Mouse (Mus musculus) heart, embryonic 15.5 days (tissue): ENCODE measurements at regions not wholly inside any gene's neighbourhood (a gene's known extent, or its start where the extent isn't known, plus 50 kb on each side); places are given as distances from the start of the nearest gene placed in this dataset.
"Not testable (repeated sequence)": the region's sequence is repeated elsewhere in the genome, so short reads cannot be mapped to it uniquely, and the experiment has no call there.

Experiments used
- ATAC-seq: fragments of 200-750 bp; cut with Nextera tagmentation; replicated peaks from 2 replicates; pipeline ENCODE4 v1.8.0; 2017; ENCODE audit warnings: low read depth, moderate TSS enrichment; ENCODE audit not compliant: insufficient number of reproducible peaks, insufficient read depth, low FRiP score
- H3K27ac ChIP-seq: fragments of 300-500 bp; sonication (generic); 2 replicates; pipeline ENCODE4 v1.5.1; 2015; ENCODE audit warnings: mild to moderate bottlenecking, inconsistent platforms
- H3K27me3 ChIP-seq: fragments of 300-500 bp; sonication (generic); 2 replicates; pipeline ENCODE4 v1.6.1; 2015; ENCODE audit warnings: inconsistent platforms
- H3K36me3 ChIP-seq: fragments of 300-500 bp; sonication (generic); 2 replicates; pipeline ENCODE4 v1.6.1; 2015; ENCODE audit warnings: mild to moderate bottlenecking, inconsistent platforms
- H3K4me1 ChIP-seq: fragments of 300-500 bp; sonication (generic); replicated peaks from 2 replicates; pipeline ENCODE4 v1.6.1; 2015; ENCODE audit warnings: inconsistent platforms
- H3K4me2 ChIP-seq: fragments of 300-500 bp; sonication (generic); 2 replicates; pipeline ENCODE4 v1.6.1; 2015; ENCODE audit warnings: inconsistent platforms, mild to moderate bottlenecking, moderate library complexity
- H3K4me3 ChIP-seq: fragments of 300-500 bp; sonication (generic); 2 replicates; pipeline ENCODE4 v1.5.1; 2015; ENCODE audit warnings: mild to moderate bottlenecking, inconsistent platforms
- H3K9ac ChIP-seq: fragments of 300-500 bp; sonication (generic); 2 replicates; pipeline ENCODE4 v1.6.1; 2015; ENCODE audit warnings: mild to moderate bottlenecking, inconsistent platforms
- H3K9me3 ChIP-seq: fragments of 300-500 bp; sonication (generic); replicated peaks from 2 replicates; pipeline ENCODE4 v1.6.1; 2016; ENCODE audit warnings: inconsistent platforms
- WGBS: fragments of 180-500 bp; shearing (Covaris S2); methylation state at CpG from one replicate; pipeline ENCODE4 v1.1.7; 2015; ENCODE audit warnings: mixed read lengths; 5-methylcytosine and 5-hydroxymethylcytosine counted together

DNA sequence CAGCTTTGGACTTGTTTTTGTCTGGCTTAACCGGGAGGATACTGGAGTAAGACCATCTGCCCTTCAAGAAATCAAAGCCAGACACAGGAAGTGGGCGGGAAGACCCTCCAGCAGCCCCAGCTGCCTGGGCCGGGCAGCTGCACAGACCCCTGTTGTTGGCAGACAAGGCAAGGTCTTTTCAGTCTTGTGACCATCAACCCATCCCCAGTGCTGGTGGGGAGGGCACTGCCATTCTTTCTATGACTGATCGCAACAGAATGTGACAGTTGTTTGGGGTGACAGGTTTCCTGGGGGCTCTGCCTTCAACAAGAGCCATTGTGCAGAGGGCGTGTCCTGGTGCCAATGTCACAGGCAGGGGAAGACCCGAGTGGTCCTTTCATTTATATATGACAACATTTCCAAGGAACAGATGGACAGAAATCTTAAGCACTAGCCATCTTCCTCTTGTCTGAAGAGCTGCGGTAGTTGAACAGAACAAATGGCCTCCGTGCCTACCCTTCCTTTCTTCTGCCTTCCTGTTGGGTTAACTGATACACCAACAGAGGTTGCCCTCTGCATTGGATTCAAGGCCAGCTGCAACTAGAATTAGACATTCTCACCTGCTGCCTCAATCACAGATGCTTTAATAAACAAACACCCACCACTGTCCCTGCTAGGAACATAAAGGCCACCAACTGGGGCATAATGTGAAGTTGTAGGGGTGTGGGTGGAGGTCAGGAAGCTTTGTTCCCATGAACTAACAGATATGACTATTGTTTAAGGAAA lies 217.0 kb upstream of the Btg1 start:
- no peak overlapping the region for H3K4me3 ChIP-seq
- H3K27me3 ChIP-seq: no peaks in the 10 kb centered on the region
- H3K27ac ChIP-seq: no peak overlapping the region
- ATAC-seq: no peak
- no peaks in the 10 kb centered on the region for H3K4me1 ChIP-seq
- H3K4me2 ChIP-seq: no peak overlapping the region
- H3K9ac ChIP-seq: no peak overlapping the region
- no peaks in the 10 kb centered on the region for H3K36me3 ChIP-seq
- no peaks in the 10 kb centered on the region for H3K9me3 ChIP-seq
- 64% methylated on average over 8 of the region's 8 CpGs for WGBS

GRCm38 (mm10) chr10:96400793-96401192 lies 216.0 kb upstream of the Btg1 start:
- H3K27me3 ChIP-seq: no peaks in the 10 kb centered on the region
- no peak overlapping the region for H3K27ac ChIP-seq
- 73% methylated on average over 6 of the region's 6 CpGs for WGBS
- H3K4me1 ChIP-seq: no peaks in the 10 kb centered on the region
- H3K9me3 ChIP-seq: no peaks in the 10 kb centered on the region
- no peak for ATAC-seq
- H3K4me2 ChIP-seq: no peak overlapping the region
- no peak overlapping the region for H3K4me3 ChIP-seq
- no peak overlapping the region for H3K9ac ChIP-seq
- no peaks in the 10 kb centered on the region for H3K36me3 ChIP-seq

GRCm38 (mm10) chr10:96406306-96406705 lies 210.5 kb upstream of the Btg1 start:
- Histone ChIP-seq H3K4me3 (no peak overlapping the region), H3K27ac (no peak overlapping the region), H3K36me3 (no peaks in the 10 kb centered on the region), H3K9ac (no peak overlapping the region), H3K4me2 (no peak overlapping the region), H3K27me3 (no peaks in the 10 kb centered on the region), H3K9me3 (no peaks in the 10 kb centered on the region), H3K4me1 (no peaks in the 10 kb centered on the region)
- 77% methylated on average over 5 of the region's 5 CpGs for WGBS
- ATAC-seq: no peak

DNA sequence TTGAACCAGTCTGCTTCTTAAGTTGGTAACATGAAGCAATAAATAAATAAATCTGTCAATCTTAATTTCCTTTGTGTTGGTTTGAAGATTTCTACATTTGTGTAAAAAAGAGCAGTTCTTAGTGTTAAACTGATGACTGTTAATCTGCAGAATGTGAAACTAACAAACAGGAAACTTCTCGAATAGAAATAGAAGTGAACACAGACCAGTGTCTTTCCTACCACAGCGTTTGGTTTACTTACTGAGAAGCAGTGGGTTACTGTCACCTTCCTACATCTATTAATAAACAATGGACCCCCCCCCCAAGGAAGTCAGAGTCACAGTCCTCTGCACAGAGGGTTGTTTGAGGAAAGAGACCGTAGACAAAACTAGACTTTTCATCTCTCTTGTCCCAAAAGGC lies 209.0 kb upstream of the Btg1 start:
- no peaks in the 10 kb centered on the region for H3K4me1 ChIP-seq
- no peaks in the 10 kb centered on the region for H3K9me3 ChIP-seq
- H3K9ac ChIP-seq: no peak overlapping the region
- no peak for ATAC-seq
- H3K27me3 ChIP-seq: no peaks in the 10 kb centered on the region
- H3K4me2 ChIP-seq: no peak overlapping the region
- 56% methylated on average over 3 of the region's 3 CpGs for WGBS
- no peak overlapping the region for H3K27ac ChIP-seq
- H3K36me3 ChIP-seq: no peaks in the 10 kb centered on the region
- H3K4me3 ChIP-seq: no peak overlapping the region

GRCm38 (mm10) chr10:96408250-96408649 lies 208.6 kb upstream of the Btg1 start:
- Histone ChIP-seq H3K4me1 (no peaks in the 10 kb centered on the region), H3K27ac (no peak overlapping the region), H3K9ac (no peak overlapping the region), H3K36me3 (no peaks in the 10 kb centered on the region), H3K27me3 (no peaks in the 10 kb centered on the region), H3K9me3 (no peaks in the 10 kb centered on the region), H3K4me2 (no peak overlapping the region), H3K4me3 (no peak overlapping the region)
- no peak for ATAC-seq
- WGBS: 45% methylated on average over 2 of the region's 2 CpGs

GRCm38 (mm10) chr10:96410028-96410427 lies 206.8 kb upstream of the Btg1 start:
- Histone ChIP-seq H3K9me3 (no peaks in the 10 kb centered on the region), H3K36me3 (no peaks in the 10 kb centered on the region), H3K9ac (no peak overlapping the region), H3K4me3 (no peak overlapping the region), H3K27me3 (no peaks in the 10 kb centered on the region), H3K4me1 (no peaks in the 10 kb centered on the region), H3K27ac (no peak overlapping the region), H3K4me2 (no peak overlapping the region)
- 83% methylated on average over 6 of the region's 6 CpGs for WGBS
- no peak for ATAC-seq

- no peaks in the 10 kb centered on the region for H3K9me3 ChIP-seq
- ATAC-seq: no peak
- no peak overlapping the region for H3K9ac ChIP-seq
- no peak overlapping the region for H3K4me2 ChIP-seq
- no peaks in the 10 kb centered on the region for H3K36me3 ChIP-seq
- no peak overlapping the region for H3K27ac ChIP-seq
- no peaks in the 10 kb centered on the region for H3K4me1 ChIP-seq
- H3K4me3 ChIP-seq: no peak overlapping the region
- H3K27me3 ChIP-seq: no peaks in the 10 kb centered on the region
- 88% methylated on average over 11 of the region's 11 CpGs for WGBS
Observed at GRCm38 (mm10) chr10:96414807-96415206, 202.0 kb upstream of the Btg1 start.

DNA sequence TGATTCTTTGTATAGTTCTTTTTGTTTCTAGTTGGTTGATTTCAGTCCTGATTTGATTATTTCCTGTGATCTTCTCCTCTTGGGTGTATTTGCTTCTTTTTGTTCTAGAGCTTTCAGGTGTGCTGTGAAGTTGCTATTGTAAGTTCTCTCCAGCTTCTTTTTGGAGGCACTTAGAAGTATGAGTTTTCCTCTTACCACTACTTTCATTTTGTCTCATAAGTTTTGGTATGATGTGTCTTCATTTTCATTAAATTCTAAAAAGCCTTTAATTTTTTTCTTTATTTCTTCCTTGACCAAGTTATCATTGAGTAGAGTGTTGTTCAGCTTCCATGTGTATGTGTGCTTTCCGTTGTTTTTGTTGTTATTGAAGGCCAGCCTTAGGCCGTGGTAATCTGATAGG lies 195.3 kb upstream of the Btg1 start:
- WGBS: 86% methylated on average over 2 of the region's 2 CpGs
- H3K9ac ChIP-seq, H3K4me1 ChIP-seq: not testable (repeated sequence)

DNA sequence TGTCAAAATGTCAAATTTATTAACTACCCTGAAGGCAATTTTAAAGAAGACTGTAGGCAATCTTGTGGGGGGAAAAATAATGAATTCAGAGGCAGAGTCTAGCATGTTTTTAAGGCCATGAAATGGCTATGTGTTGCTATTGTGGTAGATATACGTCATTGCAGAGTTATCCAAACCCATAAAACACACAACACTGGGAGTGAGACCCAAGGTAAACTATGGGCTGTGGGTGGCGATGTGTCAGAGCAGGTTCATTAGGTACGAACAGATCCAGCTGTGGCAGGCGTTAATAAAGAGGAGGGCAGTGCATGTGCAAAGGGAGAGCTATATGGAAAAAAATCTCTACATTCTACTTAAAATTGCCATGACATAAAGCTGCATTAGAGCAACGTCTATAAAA lies 189.4 kb upstream of the Btg1 start:
- no peaks in the 10 kb centered on the region for H3K27me3 ChIP-seq
- H3K27ac ChIP-seq: no peak overlapping the region
- no peaks in the 10 kb centered on the region for H3K9me3 ChIP-seq
- no peak overlapping the region for H3K4me2 ChIP-seq
- H3K9ac ChIP-seq: no peak overlapping the region
- WGBS: 89% methylated on average over 5 of the region's 5 CpGs
- no peaks in the 10 kb centered on the region for H3K4me1 ChIP-seq
- no peaks in the 10 kb centered on the region for H3K36me3 ChIP-seq
- H3K4me3 ChIP-seq: no peak overlapping the region
- ATAC-seq: no peak

More for the DNA sequence above, 195.3 kb upstream of the Btg1 start:
- not testable (repeated sequence) for H3K27me3 ChIP-seq, ATAC-seq, H3K27ac ChIP-seq, H3K36me3 ChIP-seq, H3K4me3 ChIP-seq, H3K4me2 ChIP-seq, H3K9me3 ChIP-seq

GRCm38 (mm10) chr10:96430142-96430541 lies 186.7 kb upstream of the Btg1 start:
- 68% methylated on average over 3 of the region's 3 CpGs for WGBS
- Histone ChIP-seq H3K27me3 (no peaks in the 10 kb centered on the region), H3K9me3 (no peaks in the 10 kb centered on the region), H3K4me1 (no peaks in the 10 kb centered on the region), H3K4me2 (no peak overlapping the region), H3K4me3 (no peak overlapping the region), H3K27ac (no peak overlapping the region), H3K9ac (no peak overlapping the region), H3K36me3 (no peaks in the 10 kb centered on the region)
- no peak for ATAC-seq

- Histone ChIP-seq H3K27me3 (no peaks in the 10 kb centered on the region), H3K36me3 (no peaks in the 10 kb centered on the region), H3K4me3 (no peak overlapping the region), H3K9me3 (no peaks in the 10 kb centered on the region), H3K4me2 (no peak overlapping the region), H3K4me1 (no peaks in the 10 kb centered on the region), H3K9ac (no peak overlapping the region), H3K27ac (peak overlapping the region; percentile 55; the same call in 1 of the 2 replicates)
- no peak for ATAC-seq
- WGBS: 70% methylated on average over 6 of the region's 6 CpGs
Observed at GRCm38 (mm10) chr10:96435109-96435508, 181.7 kb upstream of the Btg1 start.

DNA sequence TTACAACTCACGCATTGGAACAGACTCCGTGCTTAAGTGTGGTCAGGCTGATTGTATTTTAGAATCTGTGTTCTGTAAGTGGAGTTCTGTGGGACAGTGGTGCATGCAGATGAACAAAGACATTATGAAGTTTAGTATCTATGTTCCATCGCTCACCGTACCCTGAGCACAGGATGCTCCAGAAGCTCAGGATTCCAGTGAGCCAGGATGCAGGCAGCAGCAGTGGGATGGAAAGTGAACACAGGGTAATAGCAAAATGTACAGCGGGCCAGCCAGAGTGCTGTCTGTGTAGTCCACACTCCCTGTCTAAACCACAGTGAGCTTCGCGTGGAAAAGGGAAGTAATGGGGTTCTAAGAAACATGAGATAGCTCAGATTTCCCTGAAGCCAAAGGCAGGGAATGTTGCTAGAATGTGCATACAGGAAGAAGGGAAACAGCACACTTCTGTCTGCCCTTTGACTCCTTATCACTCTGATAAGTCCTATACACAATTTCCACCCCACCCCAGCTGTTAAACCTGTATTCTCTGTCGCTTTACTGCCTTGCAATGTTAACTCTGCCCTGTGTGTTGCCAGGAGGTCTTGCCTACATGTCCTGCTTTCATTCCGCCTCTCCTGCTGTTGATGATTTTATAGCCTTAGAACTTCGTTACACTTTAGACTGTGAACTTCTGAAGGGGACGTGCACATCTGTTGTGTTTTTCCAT lies 178.3 kb upstream of the Btg1 start:
- Histone ChIP-seq H3K27me3 (no peaks in the 10 kb centered on the region), H3K4me3 (no peak overlapping the region), H3K9me3 (no peaks in the 10 kb centered on the region), H3K4me1 (no peaks in the 10 kb centered on the region), H3K9ac (no peak overlapping the region), H3K27ac (no peak overlapping the region), H3K4me2 (no peak overlapping the region), H3K36me3 (no peaks in the 10 kb centered on the region)
- no peak for ATAC-seq
- WGBS: 77% methylated on average over 11 of the region's 11 CpGs
